12 mouse cellular contexts compared by ENCODE assay signal in genomic region chr19:58025053-58025452, GRCm38 (mm10).
"Had no signal": no experiment of that assay in that cellular context is flagged by ENCODE, and none has a peak within 500 bp of the region (broad histone marks: within the 10 kb centered on the region; RNA-seq: fewer than 3 reads in every experiment).

No protein-coding gene starts in this region.

- H3K36me3 ChIP-seq: stomach, embryonic 15.5 days had no signal

- DNase-seq: kidney, adult 8-10 months; kidney, postnatal 25 days; lung, adult 2 months; lung, postnatal 36 days; thymus, adult 18-20 months; thymus, postnatal 25 days had no signal

- H3K4me3 ChIP-seq: limb, embryonic 12.5 days; midbrain, embryonic 13.5 days; stomach, embryonic 15.5 days had no signal

- H3K9ac ChIP-seq: limb, embryonic 12.5 days; liver, embryonic 14.5 days; midbrain, embryonic 13.5 days; stomach, embryonic 15.5 days had no signal

- ATAC-seq: intestine, postnatal 0 days; lung, postnatal 0 days; midbrain, embryonic 13.5 days had no signal

- H3K27me3 ChIP-seq: limb, embryonic 12.5 days; midbrain, embryonic 13.5 days; stomach, embryonic 15.5 days had no signal

- H3K27ac ChIP-seq: limb, embryonic 12.5 days; liver, embryonic 14.5 days; midbrain, embryonic 13.5 days; stomach, embryonic 15.5 days had no signal

- H3K4me2 ChIP-seq: limb, embryonic 12.5 days; midbrain, embryonic 13.5 days; stomach, embryonic 15.5 days had no signal

- H3K4me1 ChIP-seq: midbrain, embryonic 13.5 days; stomach, embryonic 15.5 days had no signal

- H3K9me3 ChIP-seq: limb, embryonic 12.5 days; midbrain, embryonic 13.5 days; stomach, embryonic 15.5 days had no signal
